Mouse (Mus musculus): ENCODE data around the gene Cdc42se2. TPM values are rescaled to one million over a fixed set of nuclear protein-coding genes. Genes with fewer than 3 reads are reported as not detected.

The Cdc42se2 gene
- polyA plus RNA-seq, 1 experiment from 2014 or later = 88.6 TPM

- Histone ChIP-seq H3K27me3 (ENCODE audit: control insufficient read depth, insufficient read depth, low read length) (no peaks in the 10 kb centered on the region), H3K27ac (ENCODE audit: low read length) (no peak overlapping the region), H3K4me2 (replicated peaks; ENCODE audit: low read depth, low read length) (no peak overlapping the region), H3K9ac (replicated peaks; ENCODE audit: low read depth, low read length) (no peak overlapping the region), H3K36me3 (ENCODE audit: control insufficient read depth, insufficient read depth, low read length) (peaks cover 6% of the 10 kb centered on the region; the same call in 1 of the 2 replicates), H3K4me3 (ENCODE audit: low read depth, low read length) (no peak overlapping the region), H3K9me3 (ENCODE audit: control insufficient read depth, low read depth, low read length) (no peaks in the 10 kb centered on the region), H3K4me1 (ENCODE audit: control insufficient read depth, insufficient read depth, low read length) (peaks cover 7% of the 10 kb centered on the region; the same call in 1 of the 2 replicates)
- 42% methylated on average over 1 of the region's 1 CpGs for WGBS
- no peak for ATAC-seq (ENCODE audit: insufficient number of reproducible peaks, insufficient read depth, low FRiP score, low read depth)
Observed at GRCm38 (mm10) chr11:54757993-54758392, 29.5 kb downstream of the Cdc42se2 start.

GRCm38 (mm10) chr11:54755148-54755664, 32.3 kb downstream of the Cdc42se2 start:
- Histone ChIP-seq H3K27me3 (ENCODE audit: control insufficient read depth, insufficient read depth, low read length) (no peaks in the 10 kb centered on the region), H3K27ac (ENCODE audit: low read length) (no peak overlapping the region), H3K4me2 (replicated peaks; ENCODE audit: low read depth, low read length) (no peak overlapping the region), H3K36me3 (ENCODE audit: control insufficient read depth, insufficient read depth, low read length) (peaks cover 6% of the 10 kb centered on the region; the same call in 1 of the 2 replicates), H3K4me3 (ENCODE audit: low read depth, low read length) (no peak overlapping the region), H3K4me1 (ENCODE audit: control insufficient read depth, insufficient read depth, low read length) (0 out of 2 replicates have a peak, but pooled peaks cover 3% of the 10 kb centered on the region), H3K9ac (replicated peaks; ENCODE audit: low read depth, low read length) (no peak overlapping the region), H3K9me3 (ENCODE audit: control insufficient read depth, low read depth, low read length) (no peaks in the 10 kb centered on the region)
- 87% methylated on average over 5 of the region's 5 CpGs for WGBS
- no peak for ATAC-seq (ENCODE audit: insufficient number of reproducible peaks, insufficient read depth, low FRiP score, low read depth)

- Histone ChIP-seq H3K4me1 (ENCODE audit: control insufficient read depth, insufficient read depth, low read length) (0 out of 2 replicates have a peak, but pooled peaks cover 3% of the 10 kb centered on the region), H3K9ac (replicated peaks; ENCODE audit: low read depth, low read length) (no peak overlapping the region), H3K27me3 (ENCODE audit: control insufficient read depth, insufficient read depth, low read length) (no peaks in the 10 kb centered on the region), H3K9me3 (ENCODE audit: control insufficient read depth, low read depth, low read length) (no peaks in the 10 kb centered on the region), H3K4me2 (replicated peaks; ENCODE audit: low read depth, low read length) (no peak overlapping the region), H3K4me3 (ENCODE audit: low read depth, low read length) (no peak overlapping the region), H3K27ac (ENCODE audit: low read length) (peak overlapping the region; percentile 10; the same call in 1 of the 2 replicates), H3K36me3 (ENCODE audit: control insufficient read depth, insufficient read depth, low read length) (peaks cover 6% of the 10 kb centered on the region; the same call in 1 of the 2 replicates)
- ATAC-seq (ENCODE audit: insufficient number of reproducible peaks, insufficient read depth, low FRiP score, low read depth) = no peak
- WGBS = 82% methylated on average over 10 of the region's 10 CpGs
Observed at GRCm38 (mm10) chr11:54754301-54755147, 33.0 kb downstream of the Cdc42se2 start.

- Histone ChIP-seq H3K36me3 (ENCODE audit: control insufficient read depth, insufficient read depth, low read length) (peaks cover 6% of the 10 kb centered on the region; the same call in 1 of the 2 replicates), H3K4me2 (replicated peaks; ENCODE audit: low read depth, low read length) (no peak overlapping the region), H3K27me3 (ENCODE audit: control insufficient read depth, insufficient read depth, low read length) (no peaks in the 10 kb centered on the region), H3K4me1 (ENCODE audit: control insufficient read depth, insufficient read depth, low read length) (no peaks in the 10 kb centered on the region), H3K4me3 (ENCODE audit: low read depth, low read length) (no peak overlapping the region), H3K9ac (replicated peaks; ENCODE audit: low read depth, low read length) (no peak overlapping the region), H3K9me3 (ENCODE audit: control insufficient read depth, low read depth, low read length) (no peaks in the 10 kb centered on the region), H3K27ac (ENCODE audit: low read length) (no peak overlapping the region)
- 74% methylated on average over 4 of the region's 4 CpGs for WGBS
- ATAC-seq (ENCODE audit: insufficient number of reproducible peaks, insufficient read depth, low FRiP score, low read depth) = no peak
Observed at GRCm38 (mm10) chr11:54751502-54751901, 36.0 kb downstream of the Cdc42se2 start.

- Histone ChIP-seq H3K4me1 (ENCODE audit: control insufficient read depth, insufficient read depth, low read length) (no peaks in the 10 kb centered on the region), H3K36me3 (ENCODE audit: control insufficient read depth, insufficient read depth, low read length) (0 out of 2 replicates have a peak, but pooled peaks cover 3% of the 10 kb centered on the region), H3K4me2 (replicated peaks; ENCODE audit: low read depth, low read length) (no peak overlapping the region), H3K9me3 (ENCODE audit: control insufficient read depth, low read depth, low read length) (no peaks in the 10 kb centered on the region), H3K9ac (replicated peaks; ENCODE audit: low read depth, low read length) (no peak overlapping the region), H3K27me3 (ENCODE audit: control insufficient read depth, insufficient read depth, low read length) (no peaks in the 10 kb centered on the region), H3K4me3 (ENCODE audit: low read depth, low read length) (no peak overlapping the region), H3K27ac (ENCODE audit: low read length) (no peak overlapping the region)
- ATAC-seq (ENCODE audit: insufficient number of reproducible peaks, insufficient read depth, low FRiP score, low read depth) = no peak
Observed at GRCm38 (mm10) chr11:54748891-54749290, 38.6 kb downstream of the Cdc42se2 start.

GRCm38 (mm10) chr11:54744231-54744630, 43.2 kb downstream of the Cdc42se2 start:
- H3K27ac ChIP-seq (ENCODE audit: low read length) = no peak overlapping the region
- no peak overlapping the region for H3K9ac ChIP-seq (replicated peaks; ENCODE audit: low read depth, low read length)
- WGBS = 75% methylated on average over 1 of the region's 1 CpGs
- H3K36me3 ChIP-seq (ENCODE audit: control insufficient read depth, insufficient read depth, low read length) = peaks cover 11% of the 10 kb centered on the region; the same call in 1 of the 2 replicates
- no peaks in the 10 kb centered on the region for H3K27me3 ChIP-seq (ENCODE audit: control insufficient read depth, insufficient read depth, low read length)
- ATAC-seq (ENCODE audit: insufficient number of reproducible peaks, insufficient read depth, low FRiP score, low read depth) = no peak
- H3K4me3 ChIP-seq (ENCODE audit: low read depth, low read length) = no peak overlapping the region
- H3K4me2 ChIP-seq (replicated peaks; ENCODE audit: low read depth, low read length) = no peak overlapping the region
- no peaks in the 10 kb centered on the region for H3K4me1 ChIP-seq (ENCODE audit: control insufficient read depth, insufficient read depth, low read length)
- no peaks in the 10 kb centered on the region for H3K9me3 ChIP-seq (ENCODE audit: control insufficient read depth, low read depth, low read length)

- 86% methylated on average over 2 of the region's 2 CpGs for whole genome bisulfite sequencing
- no peak for ATAC-seq (ENCODE audit: insufficient number of reproducible peaks, insufficient read depth, low FRiP score, low read depth)
Observed at GRCm38 (mm10) chr11:54741330-54741729, 46.1 kb downstream of the Cdc42se2 start.

GRCm38 (mm10) chr11:54739012-54739750, 48.3 kb downstream of the Cdc42se2 start:
- no peak for ATAC-seq (ENCODE audit: insufficient number of reproducible peaks, insufficient read depth, low FRiP score, low read depth)
- H3K27ac ChIP-seq (ENCODE audit: low read length) = no peak overlapping the region
- WGBS = 95% methylated on average over 4 of the region's 4 CpGs

More at GRCm38 (mm10) chr11:54741330-54741729, 46.1 kb downstream of the Cdc42se2 start:
- H3K27ac ChIP-seq (ENCODE audit: low read length) = no peak overlapping the region
- no peaks in the 10 kb centered on the region for H3K9me3 ChIP-seq (ENCODE audit: control insufficient read depth, low read depth, low read length)
- no peak overlapping the region for H3K9ac ChIP-seq (replicated peaks; ENCODE audit: low read depth, low read length)
- H3K27me3 ChIP-seq (ENCODE audit: control insufficient read depth, insufficient read depth, low read length) = no peaks in the 10 kb centered on the region
- H3K4me1 ChIP-seq (ENCODE audit: control insufficient read depth, insufficient read depth, low read length) = no peaks in the 10 kb centered on the region
- no peak overlapping the region for H3K4me3 ChIP-seq (ENCODE audit: low read depth, low read length)
- H3K36me3 ChIP-seq (ENCODE audit: control insufficient read depth, insufficient read depth, low read length) = peaks cover 11% of the 10 kb centered on the region; the same call in 1 of the 2 replicates
- no peak overlapping the region for H3K4me2 ChIP-seq (replicated peaks; ENCODE audit: low read depth, low read length)

More at GRCm38 (mm10) chr11:54739012-54739750, 48.3 kb downstream of the Cdc42se2 start:
- Histone ChIP-seq H3K27me3 (ENCODE audit: control insufficient read depth, insufficient read depth, low read length) (no peaks in the 10 kb centered on the region), H3K9me3 (ENCODE audit: control insufficient read depth, low read depth, low read length) (no peaks in the 10 kb centered on the region), H3K4me1 (ENCODE audit: control insufficient read depth, insufficient read depth, low read length) (no peaks in the 10 kb centered on the region), H3K4me2 (replicated peaks; ENCODE audit: low read depth, low read length) (no peak overlapping the region), H3K9ac (replicated peaks; ENCODE audit: low read depth, low read length) (no peak overlapping the region), H3K36me3 (ENCODE audit: control insufficient read depth, insufficient read depth, low read length) (peaks cover 11% of the 10 kb centered on the region; the same call in 1 of the 2 replicates), H3K4me3 (ENCODE audit: low read depth, low read length) (no peak overlapping the region)
